Mouse (Mus musculus) small intestine, adult 2 months (tissue): ENCODE measurements around the gene Ankrd2.

Experiments
- CTCF ChIP-seq: fragments of 200-500 bp; IDR thresholded peaks from 2 replicates; pipeline ENCODE4 v1.5.1; 2012; ENCODE audit warnings: low read depth, mild to moderate bottlenecking, control low read depth, inconsistent platforms, low read length, moderate library complexity, mixed read lengths; ENCODE audit not compliant: insufficient replicate concordance, insufficient read length; ENCODE audit errors: extremely low read depth
- POLR2A ChIP-seq: fragments of 200-500 bp; IDR thresholded peaks from 2 replicates; pipeline ENCODE4 v1.6.1; 2012; ENCODE audit warnings: low read depth, mild to moderate bottlenecking, control low read depth, inconsistent platforms, low read length, moderate library complexity

- TF ChIP-seq CTCF (no peak), POLR2A (no peak)
Measured at GRCm38 (mm10) chr19:41995483-41995882, 40.3 kb upstream of the Ankrd2 start.
